Mouse (Mus musculus): ENCODE data around the gene Rassf9. TPM values are rescaled to one million over a fixed set of nuclear protein-coding genes. Genes with fewer than 3 reads are reported as not detected.

The Rassf9 gene
- polyA plus RNA-seq (2015; fragmentation: Nextera tagmentation; extraction: Ambion mirVana) = 2.2 and 2.4 TPM in 2 replicates

DNA sequence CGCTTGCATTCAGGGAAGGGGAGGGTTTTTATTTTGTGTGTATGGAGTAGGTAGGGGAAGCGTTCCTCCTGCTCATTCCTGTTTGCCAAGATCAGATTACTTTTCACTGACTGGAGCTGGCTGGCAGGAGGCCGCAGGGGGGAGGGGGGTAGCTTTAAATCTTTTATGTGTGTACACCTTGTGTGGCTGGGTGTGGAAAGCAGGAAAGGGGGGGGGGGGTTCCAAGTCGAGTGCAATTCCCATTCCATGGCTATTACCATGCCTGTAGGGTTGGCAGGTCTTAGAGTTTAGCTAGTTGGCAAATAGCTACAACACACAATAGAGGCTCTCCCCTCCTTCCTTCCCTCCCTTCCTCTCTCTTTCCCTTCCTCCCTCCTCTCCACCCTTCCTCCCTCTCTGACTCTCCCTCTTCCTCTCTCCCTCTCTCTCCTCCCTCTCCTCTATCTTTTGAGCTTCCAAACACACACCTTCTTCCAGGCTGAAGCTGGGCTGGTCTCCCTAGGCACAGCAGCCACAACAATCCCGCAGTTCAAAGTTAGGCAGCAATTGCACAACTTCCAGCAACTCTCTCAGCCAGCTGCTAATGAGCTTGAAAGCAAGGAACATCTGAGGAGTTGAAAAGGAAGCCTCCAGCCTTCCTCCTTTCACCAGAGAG is at the start of gene Rassf9:
Gene Rassf9, plus strand, starts transcription at position 416 of the 655 bp plus-strand sequence.
- H3K9me3 ChIP-seq (replicated peaks) = no peaks in the 10 kb centered on the region
- ATAC-seq (replicated peaks; ENCODE audit: insufficient number of reproducible peaks, insufficient read depth, low FRiP score, low read depth) = peak; percentile 77
- H3K4me2 ChIP-seq = peak within 1 kb of the TSS; percentile 30
- WGBS = 11% methylated on average over 5 of the region's 5 CpGs
- H3K9ac ChIP-seq = no peak within 1 kb of the TSS
- H3K36me3 ChIP-seq = no peaks in the 10 kb centered on the region
- H3K27ac ChIP-seq = peak within 1 kb of the TSS; percentile 62
- 0 out of 2 replicates have a peak, but pooled peaks cover 5% of the 10 kb centered on the region for H3K4me1 ChIP-seq (replicated peaks)
- peak within 1 kb of the TSS; percentile 25 for H3K4me3 ChIP-seq
- no peaks in the 10 kb centered on the region for H3K27me3 ChIP-seq

- ATAC-seq (replicated peaks; ENCODE audit: insufficient number of reproducible peaks, insufficient read depth, low FRiP score, low read depth) = no peak
- no peak overlapping the region for H3K9ac ChIP-seq
- no peaks in the 10 kb centered on the region for H3K27me3 ChIP-seq
- H3K27ac ChIP-seq = no peak overlapping the region
- no peaks in the 10 kb centered on the region for H3K36me3 ChIP-seq
- H3K4me3 ChIP-seq = no peak overlapping the region
- no peaks in the 10 kb centered on the region for H3K4me1 ChIP-seq (replicated peaks)
- H3K4me2 ChIP-seq = no peak overlapping the region
- no peaks in the 10 kb centered on the region for H3K9me3 ChIP-seq (replicated peaks)
- 71% methylated on average over 2 of the region's 2 CpGs for WGBS
These were observed 42.6 kb upstream of the Rassf9 start for GRCm38 (mm10) chr10:102469412-102469811.

GRCm38 (mm10) chr10:102490386-102490785 is 21.6 kb upstream of the Rassf9 start, which contains the start of gene Nts:
Nts (minus strand) TSS chr10:102490486.
- H3K9me3 ChIP-seq (replicated peaks) = no peaks in the 10 kb centered on the region
- no peak within 1 kb of the TSS for H3K4me2 ChIP-seq
- H3K36me3 ChIP-seq = no peaks in the 10 kb centered on the region
- no peak within 1 kb of the TSS for H3K4me3 ChIP-seq
- no peaks in the 10 kb centered on the region for H3K27me3 ChIP-seq
- ATAC-seq (replicated peaks; ENCODE audit: insufficient number of reproducible peaks, insufficient read depth, low FRiP score, low read depth) = no peak
- no peak within 1 kb of the TSS for H3K9ac ChIP-seq
- WGBS = 9% methylated on average over 3 of the region's 3 CpGs
- H3K4me1 ChIP-seq (replicated peaks) = no peaks in the 10 kb centered on the region
- no peak within 1 kb of the TSS for H3K27ac ChIP-seq

DNA sequence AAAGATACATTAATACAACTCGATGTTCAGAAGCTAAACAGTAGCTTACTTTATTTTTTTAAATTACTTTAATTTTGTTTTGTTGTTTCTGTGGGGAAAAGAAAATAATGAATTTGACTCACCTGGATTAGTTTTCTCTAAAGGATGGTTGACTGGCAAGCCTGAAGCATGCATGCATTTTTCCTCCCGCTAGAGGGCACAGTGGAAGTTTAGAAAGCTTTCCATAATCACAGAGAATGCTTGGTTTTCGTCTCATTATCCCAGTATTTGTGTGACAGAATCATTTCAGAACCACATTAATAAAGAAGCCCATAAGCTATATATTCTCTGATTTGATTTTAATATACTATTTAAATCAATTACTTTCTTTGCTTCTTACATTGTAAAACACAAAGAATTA is 20.2 kb upstream of the Rassf9 start:
- 12% methylated on average over 3 of the region's 3 CpGs for WGBS
- Histone ChIP-seq H3K9ac (no peak overlapping the region), H3K9me3 (replicated peaks) (no peaks in the 10 kb centered on the region), H3K4me1 (replicated peaks) (no peaks in the 10 kb centered on the region), H3K36me3 (no peaks in the 10 kb centered on the region), H3K27me3 (no peaks in the 10 kb centered on the region), H3K4me3 (no peak overlapping the region), H3K27ac (no peak overlapping the region), H3K4me2 (no peak overlapping the region)
- ATAC-seq (replicated peaks; ENCODE audit: insufficient number of reproducible peaks, insufficient read depth, low FRiP score, low read depth) = no peak

GRCm38 (mm10) chr10:102498754-102499153 is 13.3 kb upstream of the Rassf9 start:
- Histone ChIP-seq H3K4me3 (no peak overlapping the region), H3K36me3 (no peaks in the 10 kb centered on the region), H3K4me1 (replicated peaks) (no peaks in the 10 kb centered on the region), H3K9me3 (replicated peaks) (no peaks in the 10 kb centered on the region), H3K9ac (no peak overlapping the region), H3K4me2 (no peak overlapping the region), H3K27me3 (no peaks in the 10 kb centered on the region), H3K27ac (no peak overlapping the region)
- 29% methylated on average over 4 of the region's 4 CpGs for WGBS
- no peak for ATAC-seq (replicated peaks; ENCODE audit: insufficient number of reproducible peaks, insufficient read depth, low FRiP score, low read depth)

- H3K9ac ChIP-seq = no peak overlapping the region
- H3K27me3 ChIP-seq = no peaks in the 10 kb centered on the region
- 55% methylated on average over 4 of the region's 4 CpGs for WGBS
- no peaks in the 10 kb centered on the region for H3K36me3 ChIP-seq
- no peak for ATAC-seq (replicated peaks; ENCODE audit: insufficient number of reproducible peaks, insufficient read depth, low FRiP score, low read depth)
- H3K4me2 ChIP-seq = no peak overlapping the region
- no peaks in the 10 kb centered on the region for H3K9me3 ChIP-seq (replicated peaks)
- no peak overlapping the region for H3K27ac ChIP-seq
- H3K4me1 ChIP-seq (replicated peaks) = 0 out of 2 replicates have a peak, but pooled peaks cover 5% of the 10 kb centered on the region
- H3K4me3 ChIP-seq = no peak overlapping the region
These were observed 4.6 kb upstream of the Rassf9 start for GRCm38 (mm10) chr10:102507386-102507785.

DNA sequence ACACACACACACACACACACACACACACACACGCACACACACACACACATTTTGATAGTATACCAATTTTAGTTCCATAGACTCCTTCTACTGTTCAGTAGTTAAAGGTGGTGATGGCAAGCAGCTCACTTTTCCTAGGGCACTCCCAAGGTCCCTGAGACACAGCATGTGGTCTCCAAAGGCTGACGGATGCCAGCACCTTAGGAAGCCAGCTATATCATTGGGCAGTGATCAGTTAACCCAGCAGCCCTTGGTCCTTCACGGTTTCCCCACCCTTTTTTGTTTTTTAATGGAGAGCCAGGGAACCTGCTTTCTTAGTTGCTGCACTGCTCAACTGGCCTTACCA is 588 bp upstream of the Rassf9 start:
- Histone ChIP-seq H3K36me3 (no peaks in the 10 kb centered on the region), H3K27ac (peak overlapping the region; percentile 62; the same call in 1 of the 2 replicates), H3K4me1 (replicated peaks) (0 out of 2 replicates have a peak, but pooled peaks cover 5% of the 10 kb centered on the region), H3K4me3 (no peak overlapping the region), H3K9ac (no peak overlapping the region), H3K27me3 (no peaks in the 10 kb centered on the region), H3K4me2 (peak overlapping the region; percentile 30; the same call in 1 of the 2 replicates), H3K9me3 (replicated peaks) (no peaks in the 10 kb centered on the region)
- 48% methylated on average over 3 of the region's 3 CpGs for WGBS
- 0 out of 2 replicates have a peak, but pooled peaks have one; percentile 14 for ATAC-seq (replicated peaks; ENCODE audit: insufficient number of reproducible peaks, insufficient read depth, low FRiP score, low read depth)

GRCm38 (mm10) chr10:102514159-102514558 is 2.1 kb downstream of the Rassf9 start:
- 20% methylated on average over 1 of the region's 1 CpGs for WGBS
- Histone ChIP-seq H3K9me3 (replicated peaks) (no peaks in the 10 kb centered on the region), H3K27ac (no peak overlapping the region), H3K4me1 (replicated peaks) (0 out of 2 replicates have a peak, but pooled peaks cover 5% of the 10 kb centered on the region), H3K4me3 (no peak overlapping the region), H3K27me3 (no peaks in the 10 kb centered on the region), H3K4me2 (no peak overlapping the region), H3K9ac (no peak overlapping the region), H3K36me3 (no peaks in the 10 kb centered on the region)
- no peak for ATAC-seq (replicated peaks; ENCODE audit: insufficient number of reproducible peaks, insufficient read depth, low FRiP score, low read depth)

DNA sequence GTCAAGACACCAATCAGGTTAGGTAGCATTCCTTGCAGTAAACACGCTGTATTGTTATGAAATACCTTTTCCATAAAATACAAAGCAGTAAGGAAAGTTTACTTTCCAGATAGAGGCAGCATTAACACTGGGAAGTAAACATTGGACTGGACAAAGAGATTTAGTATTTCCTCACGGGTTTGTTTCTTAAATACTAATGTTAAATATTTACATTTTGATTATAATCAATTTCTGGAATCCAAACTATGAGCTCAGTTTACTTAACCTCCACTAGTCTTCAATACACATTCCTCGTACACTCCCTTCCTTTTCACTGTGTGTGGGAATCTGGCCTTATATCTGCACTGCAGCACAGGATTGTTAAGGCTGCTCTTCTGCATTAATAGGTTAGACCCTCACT is 15.9 kb downstream of the Rassf9 start:
- WGBS = 55% methylated on average over 3 of the region's 3 CpGs
- Histone ChIP-seq H3K4me3 (no peak overlapping the region), H3K27me3 (no peaks in the 10 kb centered on the region), H3K36me3 (no peaks in the 10 kb centered on the region), H3K4me1 (replicated peaks) (no peaks in the 10 kb centered on the region), H3K9me3 (replicated peaks) (no peaks in the 10 kb centered on the region), H3K27ac (no peak overlapping the region), H3K4me2 (no peak overlapping the region), H3K9ac (no peak overlapping the region)
- no peak for ATAC-seq (replicated peaks; ENCODE audit: insufficient number of reproducible peaks, insufficient read depth, low FRiP score, low read depth)

DNA sequence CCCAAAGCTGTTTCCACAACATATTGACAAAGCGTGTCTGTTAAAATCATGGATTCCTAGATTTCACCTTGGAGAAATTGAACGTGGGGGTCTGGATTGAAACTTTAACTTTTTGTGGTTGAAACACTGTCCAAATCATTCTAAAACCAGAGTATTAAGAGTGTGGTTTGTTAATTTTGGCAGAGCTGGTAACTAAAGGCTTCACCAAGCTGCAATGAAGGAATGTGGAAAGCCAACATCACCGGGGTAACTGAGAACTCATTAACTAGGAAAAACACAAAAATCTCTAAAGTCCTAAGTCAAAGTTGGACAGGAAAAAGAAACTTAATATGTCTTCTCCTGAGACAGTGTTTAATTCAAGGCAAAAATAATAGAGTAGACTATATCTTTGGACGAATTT is 41.9 kb downstream of the Rassf9 start:
- WGBS = 60% methylated on average over 4 of the region's 4 CpGs

GRCm38 (mm10) chr10:102562488-102562887 is 50.5 kb downstream of the Rassf9 start:
- H3K27ac ChIP-seq = no peak overlapping the region
- 54% methylated on average over 1 of the region's 1 CpGs for WGBS
- H3K4me1 ChIP-seq (replicated peaks) = no peaks in the 10 kb centered on the region
- no peak for ATAC-seq (replicated peaks; ENCODE audit: insufficient number of reproducible peaks, insufficient read depth, low FRiP score, low read depth)
- H3K36me3 ChIP-seq = no peaks in the 10 kb centered on the region
- H3K27me3 ChIP-seq = no peaks in the 10 kb centered on the region
- no peak overlapping the region for H3K4me3 ChIP-seq
- no peaks in the 10 kb centered on the region for H3K9me3 ChIP-seq (replicated peaks)
- no peak overlapping the region for H3K9ac ChIP-seq
- no peak overlapping the region for H3K4me2 ChIP-seq

More for the DNA sequence above, 41.9 kb downstream of the Rassf9 start:
- Histone ChIP-seq H3K9me3 (replicated peaks) (no peaks in the 10 kb centered on the region), H3K4me3 (no peak overlapping the region), H3K27ac (no peak overlapping the region), H3K9ac (no peak overlapping the region), H3K27me3 (no peaks in the 10 kb centered on the region), H3K36me3 (no peaks in the 10 kb centered on the region), H3K4me2 (no peak overlapping the region), H3K4me1 (replicated peaks) (no peaks in the 10 kb centered on the region)
- no peak for ATAC-seq (replicated peaks; ENCODE audit: insufficient number of reproducible peaks, insufficient read depth, low FRiP score, low read depth)

DNA sequence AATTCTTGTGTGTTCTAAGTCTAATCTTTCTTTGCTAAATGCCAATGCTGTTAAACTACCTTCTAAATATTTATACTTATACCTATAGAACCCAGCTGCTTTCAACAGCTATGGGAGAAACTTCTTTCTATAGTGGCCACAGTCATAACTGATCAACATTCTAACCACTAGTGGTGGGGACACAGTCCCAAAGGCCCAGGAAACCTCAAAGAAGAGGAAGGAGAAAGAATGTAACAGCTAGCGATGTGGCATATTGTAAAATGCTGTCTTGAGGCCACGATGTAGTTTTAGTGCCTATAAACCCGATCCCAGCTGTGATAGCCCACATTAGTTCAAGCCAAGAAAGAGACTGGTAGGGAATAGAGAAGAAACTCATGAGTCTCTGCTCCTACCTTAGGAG is 65.9 kb downstream of the Rassf9 start:
- Histone ChIP-seq H3K36me3 (no peaks in the 10 kb centered on the region), H3K4me1 (replicated peaks) (no peaks in the 10 kb centered on the region), H3K4me3 (no peak overlapping the region), H3K27me3 (no peaks in the 10 kb centered on the region), H3K9me3 (replicated peaks) (no peaks in the 10 kb centered on the region), H3K9ac (no peak overlapping the region), H3K27ac (no peak overlapping the region), H3K4me2 (no peak overlapping the region)
- ATAC-seq (replicated peaks; ENCODE audit: insufficient number of reproducible peaks, insufficient read depth, low FRiP score, low read depth) = no peak
- 78% methylated on average over 3 of the region's 3 CpGs for WGBS
